Mouse (Mus musculus): ENCODE data around the gene Gng8. TPM values are rescaled to one million over a fixed set of nuclear protein-coding genes. Genes with fewer than 3 reads are reported as not detected.

Gene Gng8
- polyA plus RNA-seq, 2 experiments = 17.8 to 63.3 TPM

DNA sequence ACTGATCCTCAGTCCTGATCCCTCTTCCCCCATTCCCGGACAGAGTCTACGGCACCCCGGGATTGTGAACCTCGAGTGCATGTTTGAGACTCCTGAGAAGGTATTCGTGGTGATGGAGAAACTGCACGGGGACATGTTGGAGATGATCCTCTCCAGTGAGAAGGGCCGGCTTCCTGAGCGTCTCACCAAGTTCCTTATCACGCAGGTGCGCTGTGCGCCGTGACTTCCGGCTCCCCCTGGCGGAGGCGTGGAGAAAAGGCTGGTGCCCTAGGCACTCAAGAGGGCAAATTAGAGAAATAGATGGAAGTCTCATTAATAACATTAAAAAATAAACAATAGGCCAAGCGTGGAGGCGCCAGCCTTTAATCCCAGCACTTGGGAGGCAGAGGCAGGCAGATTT is 33.2 kb upstream of the Gng8 start:
- H3K36me3 ChIP-seq (ENCODE audit: control insufficient read depth, insufficient read depth, low read length) = peaks cover 77% of the 10 kb centered on the region

DNA sequence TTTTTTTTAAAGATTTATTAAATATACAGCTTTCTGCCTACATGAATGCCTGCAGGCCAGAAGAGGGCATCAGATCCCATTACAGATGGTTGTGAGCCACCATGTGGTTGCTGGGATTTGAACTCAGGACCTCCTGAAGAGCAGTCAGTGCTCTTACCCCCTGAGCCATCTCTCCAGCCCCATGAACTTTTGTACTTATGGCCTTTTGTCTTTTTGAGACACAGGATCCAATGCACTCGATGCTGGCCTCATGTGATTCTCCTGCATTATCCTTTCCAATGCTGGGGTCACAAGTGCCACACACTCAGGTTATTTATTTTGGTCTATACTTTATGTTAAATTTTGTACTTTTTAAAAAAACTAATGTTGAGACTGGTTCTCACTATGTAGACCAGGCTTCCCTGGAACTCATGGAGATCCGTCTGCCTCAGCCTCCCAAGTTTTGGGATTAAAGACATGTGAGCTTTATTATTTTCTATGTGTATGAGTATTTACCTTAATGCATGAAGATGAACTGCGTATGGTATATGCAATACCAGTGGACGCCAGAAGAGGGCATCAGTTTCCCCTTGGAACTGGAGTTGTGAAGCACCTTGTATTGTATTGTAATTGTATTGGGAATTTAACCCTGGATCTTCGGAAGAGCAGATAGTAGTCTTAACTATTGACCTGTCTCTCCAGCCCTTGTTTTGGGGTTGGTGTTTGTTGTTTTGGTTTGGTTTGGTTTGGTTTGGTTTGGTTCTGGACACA is 31.5 kb upstream of the Gng8 start:
- Histone ChIP-seq H3K27ac (replicated peaks; ENCODE audit: low read depth, low read length) (no peak overlapping the region), H3K27me3 (ENCODE audit: control insufficient read depth, insufficient read depth, low read length) (no peaks in the 10 kb centered on the region), H3K4me2 (replicated peaks; ENCODE audit: low read depth, low read length, severe bottlenecking) (no peak overlapping the region), H3K4me1 (ENCODE audit: control insufficient read depth, insufficient read depth, low read length) (no peaks in the 10 kb centered on the region), H3K9ac (ENCODE audit: low read depth, low read length, severe bottlenecking) (no peak overlapping the region), H3K9me3 (ENCODE audit: control insufficient read depth, low read length) (no peaks in the 10 kb centered on the region), H3K36me3 (ENCODE audit: control insufficient read depth, insufficient read depth, low read length) (peaks cover 78% of the 10 kb centered on the region), H3K4me3 (replicated peaks; ENCODE audit: low read length) (no peak overlapping the region)
- 34% methylated on average over 5 of the region's 5 CpGs for WGBS
- no peak for TF ChIP-seq POLR2A (IDR thresholded peaks at IDR 0.05; ENCODE audit: borderline replicate concordance, extremely low read depth, insufficient read depth, insufficient read length)
- no peak for ATAC-seq (ENCODE audit: low FRiP score, low read depth)
- DNase-seq (ENCODE audit: low spot score) = peak; percentile 56

More for the DNA sequence above, 33.2 kb upstream of the Gng8 start:
- H3K4me2 ChIP-seq (replicated peaks; ENCODE audit: low read depth, low read length, severe bottlenecking) = no peak overlapping the region
- TF ChIP-seq POLR2A (IDR thresholded peaks at IDR 0.05; ENCODE audit: borderline replicate concordance, extremely low read depth, insufficient read depth, insufficient read length) = no peak
- DNase-seq (ENCODE audit: low spot score) = no peak
- WGBS = 22% methylated on average over 17 of the region's 17 CpGs
- no peak overlapping the region for H3K4me3 ChIP-seq (replicated peaks; ENCODE audit: low read length)
- ATAC-seq (ENCODE audit: low FRiP score, low read depth) = no peak
- no peak overlapping the region for H3K27ac ChIP-seq (replicated peaks; ENCODE audit: low read depth, low read length)
- no peaks in the 10 kb centered on the region for H3K4me1 ChIP-seq (ENCODE audit: control insufficient read depth, insufficient read depth, low read length)
- H3K27me3 ChIP-seq (ENCODE audit: control insufficient read depth, insufficient read depth, low read length) = no peaks in the 10 kb centered on the region
- H3K9ac ChIP-seq (ENCODE audit: low read depth, low read length, severe bottlenecking) = no peak overlapping the region
- H3K9me3 ChIP-seq (ENCODE audit: control insufficient read depth, low read length) = no peaks in the 10 kb centered on the region

DNA sequence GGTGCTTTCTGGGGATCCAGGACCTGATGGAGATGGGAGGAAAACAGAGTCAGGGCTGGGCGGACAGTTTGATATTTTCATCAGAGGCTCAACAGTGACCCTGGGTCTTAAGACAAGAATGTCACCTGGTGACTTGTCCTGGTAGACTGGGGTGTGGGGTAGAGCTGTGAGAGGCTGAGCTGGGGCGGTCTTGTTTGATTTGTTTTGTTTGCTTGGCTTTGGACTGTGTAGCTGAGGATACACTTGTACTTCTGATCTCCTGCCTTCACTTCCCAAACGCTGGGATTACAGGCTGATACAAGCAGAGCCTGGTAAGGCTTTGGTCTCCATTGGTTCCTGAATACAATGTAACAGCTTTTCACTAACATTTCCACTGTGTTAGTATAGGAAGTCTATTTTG is 24.1 kb upstream of the Gng8 start:
- H3K9ac ChIP-seq (ENCODE audit: low read depth, low read length, severe bottlenecking) = no peak overlapping the region
- H3K4me3 ChIP-seq (replicated peaks; ENCODE audit: low read length) = no peak overlapping the region
- 86% methylated on average over 3 of the region's 3 CpGs for WGBS
- no peaks in the 10 kb centered on the region for H3K9me3 ChIP-seq (ENCODE audit: control insufficient read depth, low read length)
- TF ChIP-seq POLR2A (IDR thresholded peaks at IDR 0.05; ENCODE audit: borderline replicate concordance, extremely low read depth, insufficient read depth, insufficient read length) = no peak
- peaks cover 75% of the 10 kb centered on the region for H3K36me3 ChIP-seq (ENCODE audit: control insufficient read depth, insufficient read depth, low read length)
- no peak for DNase-seq (ENCODE audit: low spot score)
- no peak for ATAC-seq (ENCODE audit: low FRiP score, low read depth)
- no peak overlapping the region for H3K4me2 ChIP-seq (replicated peaks; ENCODE audit: low read depth, low read length, severe bottlenecking)
- H3K4me1 ChIP-seq (ENCODE audit: control insufficient read depth, insufficient read depth, low read length) = no peaks in the 10 kb centered on the region
- H3K27me3 ChIP-seq (ENCODE audit: control insufficient read depth, insufficient read depth, low read length) = no peaks in the 10 kb centered on the region
- H3K27ac ChIP-seq (replicated peaks; ENCODE audit: low read depth, low read length) = no peak overlapping the region

DNA sequence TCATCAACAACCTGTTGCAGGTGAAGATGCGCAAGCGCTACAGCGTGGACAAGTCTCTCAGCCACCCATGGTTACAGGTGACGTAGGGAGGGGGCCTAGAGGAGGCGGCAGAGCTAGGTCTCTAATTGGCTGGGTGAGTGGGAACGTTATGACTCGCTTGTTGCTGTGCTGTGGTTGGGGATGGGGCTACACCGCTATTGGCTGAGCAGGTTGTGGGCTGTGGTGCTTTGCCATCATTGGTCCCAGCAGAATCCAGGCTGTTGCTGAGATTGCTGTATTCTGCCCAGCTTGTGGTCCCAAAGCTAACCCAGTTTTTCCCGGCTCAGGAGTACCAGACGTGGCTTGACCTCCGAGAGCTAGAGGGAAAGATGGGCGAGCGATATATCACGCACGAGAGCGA is 22.1 kb upstream of the Gng8 start:
- no peak overlapping the region for H3K27ac ChIP-seq (replicated peaks; ENCODE audit: low read depth, low read length)

DNA sequence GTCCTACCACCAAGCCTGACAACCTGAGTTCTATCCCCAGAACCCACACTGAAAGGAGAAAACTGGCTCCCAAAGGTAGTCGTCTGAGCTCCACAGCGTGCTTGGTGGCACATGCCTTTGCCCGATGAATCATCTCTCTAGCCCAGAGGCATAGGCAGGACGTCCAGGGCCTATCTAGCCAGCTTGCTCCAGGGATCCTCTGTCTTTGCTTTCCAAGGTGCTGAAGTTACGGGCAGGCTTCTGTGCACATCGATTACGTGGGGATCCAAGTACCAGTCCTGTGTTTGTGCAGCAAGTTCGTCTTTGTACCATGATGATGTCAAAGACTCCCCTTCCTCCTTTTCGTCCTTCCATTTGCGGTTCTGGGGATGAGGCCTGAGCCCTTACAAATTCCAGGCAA is 20.0 kb upstream of the Gng8 start:
- no peak for TF ChIP-seq POLR2A (IDR thresholded peaks at IDR 0.05; ENCODE audit: borderline replicate concordance, extremely low read depth, insufficient read depth, insufficient read length)
- H3K4me2 ChIP-seq (replicated peaks; ENCODE audit: low read depth, low read length, severe bottlenecking) = no peak overlapping the region
- H3K27me3 ChIP-seq (ENCODE audit: control insufficient read depth, insufficient read depth, low read length) = no peaks in the 10 kb centered on the region
- no peak overlapping the region for H3K4me3 ChIP-seq (replicated peaks; ENCODE audit: low read length)
- WGBS = 78% methylated on average over 10 of the region's 10 CpGs
- H3K9me3 ChIP-seq (ENCODE audit: control insufficient read depth, low read length) = no peaks in the 10 kb centered on the region
- no peak overlapping the region for H3K27ac ChIP-seq (replicated peaks; ENCODE audit: low read depth, low read length)
- peaks cover 3% of the 10 kb centered on the region; the same call in 1 of the 2 replicates for H3K4me1 ChIP-seq (ENCODE audit: control insufficient read depth, insufficient read depth, low read length)
- DNase-seq (ENCODE audit: low spot score) (no peak), ATAC-seq (ENCODE audit: low FRiP score, low read depth) (no peak)
- no peak overlapping the region for H3K9ac ChIP-seq (ENCODE audit: low read depth, low read length, severe bottlenecking)
- peaks cover 47% of the 10 kb centered on the region for H3K36me3 ChIP-seq (ENCODE audit: control insufficient read depth, insufficient read depth, low read length)

More for the DNA sequence above, 22.1 kb upstream of the Gng8 start:
- Histone ChIP-seq H3K4me3 (replicated peaks; ENCODE audit: low read length) (peak overlapping the region; percentile 18; the same call in 1 of the 2 replicates), H3K4me2 (replicated peaks; ENCODE audit: low read depth, low read length, severe bottlenecking) (peak overlapping the region; percentile 31; the same call in 1 of the 2 replicates), H3K9me3 (ENCODE audit: control insufficient read depth, low read length) (no peaks in the 10 kb centered on the region), H3K27me3 (ENCODE audit: control insufficient read depth, insufficient read depth, low read length) (no peaks in the 10 kb centered on the region), H3K4me1 (ENCODE audit: control insufficient read depth, insufficient read depth, low read length) (no peaks in the 10 kb centered on the region), H3K36me3 (ENCODE audit: control insufficient read depth, insufficient read depth, low read length) (peaks cover 61% of the 10 kb centered on the region), H3K9ac (ENCODE audit: low read depth, low read length, severe bottlenecking) (no peak overlapping the region)
- peak; percentile 83 for DNase-seq (ENCODE audit: low spot score)
- WGBS = 31% methylated on average over 16 of the region's 16 CpGs
- TF ChIP-seq POLR2A (IDR thresholded peaks at IDR 0.05; ENCODE audit: borderline replicate concordance, extremely low read depth, insufficient read depth, insufficient read length) = no peak
- peak; percentile 93 for ATAC-seq (ENCODE audit: low FRiP score, low read depth)
